Comparison of ENCODE assay signal across 8 mouse cellular contexts in the genomic region with DNA sequence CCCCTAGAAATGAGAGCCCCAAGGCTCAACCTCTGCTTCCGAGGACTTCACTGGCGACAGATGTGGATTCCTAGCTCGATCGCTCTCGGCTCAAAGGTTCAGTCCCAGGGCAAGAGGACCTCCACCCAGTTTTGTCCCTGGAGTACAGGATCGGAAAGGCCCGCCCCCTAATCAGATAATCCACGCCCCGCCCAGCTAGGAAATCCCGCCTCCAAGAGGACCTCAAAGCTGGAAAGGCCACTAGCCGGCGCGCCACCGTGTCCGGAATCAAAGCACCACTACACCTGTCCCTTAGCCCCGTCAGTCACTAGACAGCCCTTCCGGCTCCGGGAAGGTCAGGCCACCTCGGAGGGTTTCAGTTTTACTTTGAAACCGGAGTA. TPM values are rescaled to one million over a fixed set of nuclear protein-coding genes. Genes with fewer than 3 reads are reported as not detected.
DNase-seq lines count a peak whose midpoint lies in the region; ATAC-seq and TF ChIP-seq lines count a peak whose summit lies in the region.

No protein-coding gene starts in this region.

- no peak for TF ChIP-seq CTCF in lung, adult 2 months (IDR thresholded peaks at IDR 0.05; ENCODE audit: insufficient read depth, low read length)
- 0 out of 2 replicates have a peak, but pooled peaks have one; percentile 15 for TF ChIP-seq CTCF in olfactory bulb, adult 2 months (IDR thresholded peaks at IDR 0.05; ENCODE audit: insufficient read depth, low read depth, low read length)

- no peak for TF ChIP-seq POLR2A in lung, adult 2 months (IDR thresholded peaks at IDR 0.05; ENCODE audit: borderline replicate concordance, extremely low read depth, low read depth, low read length)
- no peak for TF ChIP-seq POLR2A in olfactory bulb, adult 2 months (IDR thresholded peaks at IDR 0.05; ENCODE audit: insufficient read depth, low read depth, low read length)

- peaks cover 15% of the 10 kb centered on the region; the same call in 1 of the 2 replicates for H3K36me3 ChIP-seq in forebrain, embryonic 16.5 days (ENCODE audit: control insufficient read depth, insufficient read depth)

- peak overlapping the region; percentile 53 for H3K4me2 ChIP-seq in forebrain, embryonic 16.5 days (ENCODE audit: low read length)

- peak overlapping the region; percentile 48 for H3K27ac ChIP-seq in forebrain, embryonic 16.5 days (ENCODE audit: low read length)
- H3K27ac ChIP-seq in olfactory bulb, adult 2 months (ENCODE audit: insufficient read depth, low read depth, low read length): peak overlapping the region; percentile 52

- peak overlapping the region; percentile 55 for H3K4me3 ChIP-seq in forebrain, embryonic 16.5 days (replicated peaks; ENCODE audit: low read length)
- peak overlapping the region; percentile 71 for H3K4me3 ChIP-seq in lung, adult 2 months (replicated peaks; ENCODE audit: extremely low read depth, low read depth, low read length)
- H3K4me3 ChIP-seq in olfactory bulb, adult 2 months (ENCODE audit: insufficient read depth, low read depth, low read length): peak overlapping the region; percentile 94

- H3K27me3 ChIP-seq in forebrain, embryonic 16.5 days (replicated peaks; ENCODE audit: control insufficient read depth, insufficient read depth, low read length): no peaks in the 10 kb centered on the region

- intact Hi-C loops in heart, postnatal 25 days (cut with DNase I): loop anchor here (5.0 kb wide), 3 partner anchors 65 to 730 kb away; a partner anchor contains a TSS

- H3K9me3 ChIP-seq in forebrain, embryonic 16.5 days (ENCODE audit: control insufficient read depth, low read length): no peaks in the 10 kb centered on the region

- peaks cover 13% of the 10 kb centered on the region for H3K4me1 ChIP-seq in forebrain, embryonic 16.5 days (replicated peaks; ENCODE audit: control insufficient read depth, insufficient read depth, low read length)
- peaks cover 3% of the 10 kb centered on the region; the same call in 1 of the 2 replicates for H3K4me1 ChIP-seq in lung, adult 2 months (ENCODE audit: control insufficient read depth, insufficient read depth, low read length)
- peaks cover 11% of the 10 kb centered on the region for H3K4me1 ChIP-seq in olfactory bulb, adult 2 months (ENCODE audit: control insufficient read depth, insufficient read depth, low read length)

- ATAC-seq in forebrain, embryonic 16.5 days: peak; percentile 18

- H3K9ac ChIP-seq in forebrain, embryonic 16.5 days (replicated peaks; ENCODE audit: low read depth, low read length): peak overlapping the region; percentile 63

- peak; percentile 89 for DNase-seq in NIH3T3 (ENCODE audit: low read depth)
- DNase-seq in cerebellum, adult 18-20 months: peak; percentile 86 to 87
- peak; percentile 85 for DNase-seq in heart, postnatal 25 days (ENCODE audit: low spot score)
- peak; percentile 70 to 73 for DNase-seq in layer of hippocampus, adult 18-20 months (ENCODE audit: low spot score in 2 of 2)
- peak; percentile 89 for DNase-seq in lung, adult 2 months
- peak; percentile 88 to 92 for DNase-seq in urinary bladder, postnatal 36 days (ENCODE audit: low spot score in 2 of 2)

- 0% methylated on average over 20 of the region's 20 CpGs for WGBS in forebrain, embryonic 16.5 days
- WGBS in lung, adult 2 months: 0% methylated on average over 20 of the region's 20 CpGs
- under 1% methylated on average over 20 of the region's 20 CpGs for WGBS in olfactory bulb, adult 2 months

RNA-seq across cellular contexts. Expression of a gene that starts 0.9 kb away (rescaled TPM):
- polyA plus RNA-seq in forebrain, embryonic 16.5 days (2015; fragmentation: Nextera tagmentation; extraction: Ambion mirVana): 146 and 150 TPM in 2 replicates
- total RNA-seq in heart, postnatal 25 days (2021): 10 to 100 TPM; 81.8 to 82.7 TPM
- 10 to 100 TPM; 49.2 to 50.0 TPM for total RNA-seq in layer of hippocampus, adult 18-20 months (2021)
- polyA plus RNA-seq in lung, adult 2 months (2012; rRNA removed): 104 and 129 TPM in 2 replicates
- not detected in 2 replicates for polyA plus RNA-seq in olfactory bulb, adult 2 months (2012; ENCODE audit: insufficient read depth, insufficient read length, low replicate concordance, missing spikeins)

RNA-seq across cellular contexts. Expression of a gene that starts 38.6 kb away (rescaled TPM):
- 29.3 and 76.1 TPM in 2 replicates for polyA plus RNA-seq in forebrain, embryonic 16.5 days (2015; fragmentation: Nextera tagmentation; extraction: Ambion mirVana)
- total RNA-seq in heart, postnatal 25 days (2021): not detected
- total RNA-seq in layer of hippocampus, adult 18-20 months (2021): 100 to 1,000 TPM; 104 to 114 TPM
- polyA plus RNA-seq in lung, adult 2 months (2012; rRNA removed): 1.2 and 2.5 TPM in 2 replicates
- polyA plus RNA-seq in olfactory bulb, adult 2 months (2012; ENCODE audit: insufficient read depth, insufficient read length, low replicate concordance, missing spikeins): not detected in 2 replicates

RNA-seq across cellular contexts. Expression of a gene that starts 43.3 kb away (rescaled TPM):
- polyA plus RNA-seq in forebrain, embryonic 16.5 days (2015; fragmentation: Nextera tagmentation; extraction: Ambion mirVana): 1.2 and 1.5 TPM in 2 replicates
- total RNA-seq in heart, postnatal 25 days (2021): 1,000 to 10,000 TPM; 1,261 to 1,294 TPM
- total RNA-seq in layer of hippocampus, adult 18-20 months (2021): under 1 TPM; 0.48 to 0.69 TPM
- polyA plus RNA-seq in lung, adult 2 months (2012; rRNA removed): 107 and 185 TPM in 2 replicates
- polyA plus RNA-seq in olfactory bulb, adult 2 months (2012; ENCODE audit: insufficient read depth, insufficient read length, low replicate concordance, missing spikeins): not detected in 2 replicates

RNA-seq across cellular contexts. Expression of a gene that starts 52.5 kb away (rescaled TPM):
- 6.1 and 10.7 TPM in 2 replicates for polyA plus RNA-seq in forebrain, embryonic 16.5 days (2015; fragmentation: Nextera tagmentation; extraction: Ambion mirVana)
- under 1 TPM; 0.86 to 0.92 TPM for total RNA-seq in heart, postnatal 25 days (2021)
- 100 to 1,000 TPM; 399 to 401 TPM for total RNA-seq in layer of hippocampus, adult 18-20 months (2021)
- 2.1 and 2.5 TPM in 2 replicates for polyA plus RNA-seq in lung, adult 2 months (2012; rRNA removed)
- polyA plus RNA-seq in olfactory bulb, adult 2 months (2012; ENCODE audit: insufficient read depth, insufficient read length, low replicate concordance, missing spikeins): not detected in 2 replicates

RNA-seq across cellular contexts. Expression of a gene that starts 58.2 kb away (rescaled TPM):
- 10.7 and 12.9 TPM in 2 replicates for polyA plus RNA-seq in forebrain, embryonic 16.5 days (2015; fragmentation: Nextera tagmentation; extraction: Ambion mirVana)
- 100 to 1,000 TPM; 141 to 144 TPM for total RNA-seq in heart, postnatal 25 days (2021)
- 100 to 1,000 TPM; 168 to 178 TPM for total RNA-seq in layer of hippocampus, adult 18-20 months (2021)
- 31.5 and 35.0 TPM in 2 replicates for polyA plus RNA-seq in lung, adult 2 months (2012; rRNA removed)
- not detected in 2 replicates for polyA plus RNA-seq in olfactory bulb, adult 2 months (2012; ENCODE audit: insufficient read depth, insufficient read length, low replicate concordance, missing spikeins)

Comparison
In these comparisons a context has a peak if more than half of its experiments do, and no peak if none do; other contexts are left out.
1. Peak in every context shown above with its lines: DNase-seq, ATAC-seq, H3K4me3 ChIP-seq and H3K27ac ChIP-seq.
2. RNA of a gene that starts 43.3 kb away (polyA plus RNA-seq): 107 to 185 TPM in lung, adult 2 months; 1.2 to 1.5 TPM in forebrain, embryonic 16.5 days and not detected in olfactory bulb, adult 2 months; every median in the first group is over 10 times any median in the second.